In the genomic region with DNA sequence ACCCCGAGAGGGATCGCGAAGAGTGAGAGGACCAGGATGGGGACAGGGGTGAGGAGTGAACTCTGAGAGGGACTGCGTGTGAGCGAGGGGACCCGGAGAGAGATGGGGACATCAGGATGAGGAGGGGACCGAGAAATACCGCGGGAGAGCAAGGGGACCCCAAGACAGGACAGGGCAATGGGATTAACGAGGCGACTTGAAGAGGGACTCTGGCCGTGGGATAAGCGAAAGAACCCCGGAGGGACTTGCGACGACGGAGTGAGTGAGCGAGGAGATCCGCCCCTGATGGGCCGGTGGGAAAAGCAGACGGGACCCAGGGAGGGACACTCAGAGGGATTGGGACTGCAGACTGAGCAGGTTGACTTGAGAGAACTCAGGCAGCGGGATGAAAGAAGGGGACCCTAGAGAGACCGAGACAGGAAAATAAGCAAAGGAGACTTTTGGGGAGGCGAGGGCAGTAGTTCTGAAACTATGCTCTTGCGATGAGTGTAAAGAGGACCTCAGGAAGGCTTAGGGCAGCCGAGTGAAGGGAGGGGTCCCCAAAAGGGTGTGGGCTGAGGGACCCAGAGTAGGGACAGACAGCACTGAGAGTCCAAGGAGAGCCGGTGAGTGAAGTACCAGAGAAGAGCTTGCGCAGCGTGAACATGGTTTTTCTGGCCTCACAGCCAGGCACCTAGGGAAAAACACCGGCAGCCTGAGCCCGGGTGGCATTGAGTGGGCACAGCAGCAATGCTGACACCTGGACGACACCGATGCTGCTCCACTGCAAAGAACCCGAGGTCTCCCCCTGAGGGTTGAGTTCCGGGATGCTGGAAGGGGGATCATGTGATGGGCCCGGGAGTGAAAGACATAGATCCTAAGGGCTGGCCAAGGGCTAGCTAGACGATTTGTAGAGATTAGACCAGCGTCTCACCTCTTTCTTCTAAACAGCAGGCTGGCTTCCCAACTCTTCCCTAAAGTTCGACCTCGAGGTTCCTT, we compare ENCODE assay signal across 8 mouse cellular contexts. TPM values are rescaled to one million over a fixed set of nuclear protein-coding genes. Genes with fewer than 3 reads are reported as not detected.
A peak's percentile ranks its signal among the peaks of the same experiment; 100 is the strongest.
DNase-seq lines count a peak whose midpoint lies in the region; ATAC-seq and TF ChIP-seq lines count a peak whose summit lies in the region.

No protein-coding gene starts in this region.

- WGBS in thymus, adult 2 months, result 8% methylated on average over 40 of the region's 40 CpGs
- WGBS in hindbrain, embryonic 14.5 days, result 2% methylated on average over 40 of the region's 40 CpGs
- WGBS in liver, postnatal 0 days (ENCODE audit: insufficient replicate concordance), result 2% methylated on average over 40 of the region's 40 CpGs

- H3K27me3 ChIP-seq in thymus, adult 2 months (ENCODE audit: control insufficient read depth, insufficient read depth, low read length), result peaks cover 4% of the 10 kb centered on the region; the same call in 1 of the 2 replicates
- H3K27me3 ChIP-seq in hindbrain, embryonic 14.5 days (ENCODE audit: control insufficient read depth, insufficient read depth, low read length), result 0 out of 2 replicates have a peak, but pooled peaks cover 7% of the 10 kb centered on the region
- H3K27me3 ChIP-seq in liver, postnatal 0 days (ENCODE audit: insufficient read depth, low read length), result no peaks in the 10 kb centered on the region

- DNase-seq in adrenal gland, adult 2 months, result peak; percentile 33
- no peak for DNase-seq in adrenal gland, postnatal 14 days
- DNase-seq in thymus, adult 2 months, result no peak
- DNase-seq in thymus, postnatal 36 days, result no peak
- DNase-seq in hindbrain, embryonic 14.5 days (ENCODE audit: low spot score), result no peak
- peak; percentile 46 for DNase-seq in liver, postnatal 0 days
- DNase-seq in thymus, postnatal 14 days, result peak; percentile 42
- no peak for DNase-seq in left cerebral cortex, postnatal 14 days (ENCODE audit: low spot score in 2 of 2)

- 0 out of 2 replicates have a peak, but pooled peaks have one; percentile 7 for TF ChIP-seq CTCF in thymus, adult 2 months (IDR thresholded peaks at IDR 0.05; ENCODE audit: borderline replicate concordance, control insufficient read depth, extremely low read depth, insufficient read depth, low read length, poor library complexity)
- no peak for TF ChIP-seq CTCF in liver, postnatal 0 days (IDR thresholded peaks at IDR 0.05; ENCODE audit: low read depth)

- H3K4me3 ChIP-seq in thymus, adult 2 months (ENCODE audit: control insufficient read depth, insufficient read depth, low read length), result peak overlapping the region; percentile 72
- H3K4me3 ChIP-seq in hindbrain, embryonic 14.5 days (replicated peaks; ENCODE audit: low read length), result peak overlapping the region; percentile 83
- H3K4me3 ChIP-seq in liver, postnatal 0 days (ENCODE audit: low read depth, low read length), result peak overlapping the region; percentile 81

- H3K4me1 ChIP-seq in thymus, adult 2 months (replicated peaks; ENCODE audit: control insufficient read depth, insufficient read depth, low read length), result peaks cover 15% of the 10 kb centered on the region
- peaks cover 16% of the 10 kb centered on the region for H3K4me1 ChIP-seq in hindbrain, embryonic 14.5 days (replicated peaks; ENCODE audit: control insufficient read depth, insufficient read depth, low read length)
- peaks cover 36% of the 10 kb centered on the region for H3K4me1 ChIP-seq in liver, postnatal 0 days (ENCODE audit: insufficient read depth)

- H3K27ac ChIP-seq in thymus, adult 2 months (ENCODE audit: control insufficient read depth, insufficient read depth, low read length), result no peak overlapping the region
- H3K27ac ChIP-seq in hindbrain, embryonic 14.5 days, result no peak overlapping the region
- H3K27ac ChIP-seq in liver, postnatal 0 days (ENCODE audit: low read depth), result peak overlapping the region; percentile 86

- H3K9ac ChIP-seq in hindbrain, embryonic 14.5 days, result peak overlapping the region; percentile 75
- peak overlapping the region; percentile 84 for H3K9ac ChIP-seq in liver, postnatal 0 days (replicated peaks)

- no peaks in the 10 kb centered on the region for H3K9me3 ChIP-seq in hindbrain, embryonic 14.5 days (ENCODE audit: control insufficient read depth, low read length)
- H3K9me3 ChIP-seq in liver, postnatal 0 days (ENCODE audit: low read length), result no peaks in the 10 kb centered on the region

- TF ChIP-seq POLR2A in thymus, adult 2 months (IDR thresholded peaks at IDR 0.05; ENCODE audit: control insufficient read depth, extremely low read depth, insufficient read depth, low read length, poor library complexity), result no peak

- H3K36me3 ChIP-seq in thymus, adult 2 months (ENCODE audit: control insufficient read depth, insufficient read depth, low read length), result no peaks in the 10 kb centered on the region
- no peaks in the 10 kb centered on the region for H3K36me3 ChIP-seq in hindbrain, embryonic 14.5 days (replicated peaks; ENCODE audit: control insufficient read depth, insufficient read depth)
- peaks cover 9% of the 10 kb centered on the region; the same call in 1 of the 2 replicates for H3K36me3 ChIP-seq in liver, postnatal 0 days (replicated peaks; ENCODE audit: insufficient read depth, low read length)

- no peak; the same call in 1 of the 2 replicates for ATAC-seq in hindbrain, embryonic 14.5 days (ENCODE audit: low FRiP score)
- ATAC-seq in liver, postnatal 0 days, result no peak

- TF ChIP-seq EP300 in liver, postnatal 0 days (IDR thresholded peaks at IDR 0.05; ENCODE audit: low read depth), result no peak

- intact Hi-C loops in left cerebral cortex, postnatal 14 days (cut with DNase I), result no loop called here

- peak overlapping the region; percentile 97 for H3K4me2 ChIP-seq in hindbrain, embryonic 14.5 days (replicated peaks)
- peak overlapping the region; percentile 81 for H3K4me2 ChIP-seq in liver, postnatal 0 days (ENCODE audit: low read depth, low read length)

RNA-seq across cellular contexts. Expression of gene Taok3, which starts 0.8 kb away (rescaled TPM):
- total RNA-seq in adrenal gland, adult 2 months (2021), result 10 to 100 TPM; 30.9 to 36.0 TPM
- polyA plus RNA-seq in adrenal gland, adult 2 months (2012; rRNA removed), result 5.4 and 9.0 TPM in 2 replicates
- 29.8 and 35.4 TPM in 2 replicates for total RNA-seq in adrenal gland, postnatal 14 days (2021)
- 43.5 and 50.8 TPM in 2 replicates for polyA plus RNA-seq in thymus, adult 2 months (2012; rRNA removed)
- polyA plus RNA-seq in hindbrain, embryonic 14.5 days (2014; fragmentation: Nextera tagmentation; extraction: Ambion mirVana), result 50.4 and 62.3 TPM in 2 replicates
- 40.5 and 41.9 TPM in 2 replicates for polyA plus RNA-seq in liver, postnatal 0 days (2015; fragmentation: Nextera tagmentation; extraction: Ambion mirVana)
- 10 to 100 TPM; 62.8 to 66.1 TPM for total RNA-seq in left cerebral cortex, postnatal 14 days (2021)

RNA-seq across cellular contexts. Expression of gene Suds3, which starts 4.9 kb away (rescaled TPM):
- total RNA-seq in adrenal gland, adult 2 months (2021), result 100 to 1,000 TPM; 106 to 144 TPM
- 61.5 and 68.0 TPM in 2 replicates for polyA plus RNA-seq in adrenal gland, adult 2 months (2012; rRNA removed)
- total RNA-seq in adrenal gland, postnatal 14 days (2021), result 88.4 and 109 TPM in 2 replicates
- 108 and 113 TPM in 2 replicates for polyA plus RNA-seq in thymus, adult 2 months (2012; rRNA removed)
- 52.8 and 58.4 TPM in 2 replicates for polyA plus RNA-seq in hindbrain, embryonic 14.5 days (2014; fragmentation: Nextera tagmentation; extraction: Ambion mirVana)
- polyA plus RNA-seq in liver, postnatal 0 days (2015; fragmentation: Nextera tagmentation; extraction: Ambion mirVana), result 30.5 and 33.4 TPM in 2 replicates
- total RNA-seq in left cerebral cortex, postnatal 14 days (2021), result 10 to 100 TPM; 93.4 to 97.2 TPM

Comparison
In these comparisons a context has a peak if more than half of its experiments do, and no peak if none do; other contexts are left out.
1. DNase-seq: peak in adrenal gland, adult 2 months (single experiment), liver, postnatal 0 days (single experiment) and thymus, postnatal 14 days (single experiment); none in adrenal gland, postnatal 14 days (single experiment), thymus, adult 2 months (single experiment), thymus, postnatal 36 days (0 of 2), hindbrain, embryonic 14.5 days (single experiment) and left cerebral cortex, postnatal 14 days (0 of 2).
2. Peak in every context shown above with its lines, with median percentiles within 50 percentile points of each other: H3K4me3 ChIP-seq.